Mouse (Mus musculus): ENCODE measurements around the gene Lmo1. TPM values are rescaled to one million over a fixed set of nuclear protein-coding genes. Genes with fewer than 3 reads are reported as not detected.

The Lmo1 gene
- 1 to 10 TPM; 4.8 to 8.5 (median 6.3) TPM for total RNA-seq (2022)

DNA sequence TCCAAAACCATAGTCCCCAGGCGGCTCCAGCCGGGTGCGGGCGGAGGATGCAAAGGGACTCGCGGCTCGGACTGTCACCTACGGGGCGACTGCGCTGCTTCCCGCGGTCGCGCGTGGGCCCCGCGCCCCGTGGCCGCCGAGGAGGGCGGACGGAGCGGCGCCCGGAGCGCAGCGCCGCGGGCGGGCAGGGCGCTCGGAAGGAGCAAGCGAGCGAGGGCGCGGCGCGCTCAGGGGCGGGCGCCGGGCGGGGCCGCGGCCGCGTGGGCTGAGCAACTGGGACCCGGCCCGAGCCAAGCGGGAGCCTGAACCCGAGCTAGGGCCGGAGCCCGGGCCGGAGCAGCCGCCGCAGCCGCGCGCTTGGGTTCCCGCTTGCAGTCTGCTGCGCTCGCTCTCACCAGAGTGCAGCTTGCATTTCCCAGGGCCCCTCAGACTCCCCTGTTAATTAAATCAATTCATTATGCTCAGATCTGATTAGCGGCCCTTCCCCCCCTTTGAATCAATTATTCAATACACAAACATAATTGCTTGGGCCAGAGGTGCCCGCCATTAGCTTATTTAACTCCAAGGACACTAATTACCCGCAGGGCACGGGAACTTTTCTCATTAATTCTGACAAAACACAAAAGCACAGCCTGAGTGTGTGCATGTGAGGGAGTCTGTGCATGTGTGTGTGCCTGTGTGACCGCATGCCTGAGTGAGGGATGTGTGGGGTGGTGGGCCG is at the start of gene Lmo1:
Lmo1 (minus strand) TSS at position 259 of the 721 bp plus-strand sequence.
- no peak for DNase-seq

DNA sequence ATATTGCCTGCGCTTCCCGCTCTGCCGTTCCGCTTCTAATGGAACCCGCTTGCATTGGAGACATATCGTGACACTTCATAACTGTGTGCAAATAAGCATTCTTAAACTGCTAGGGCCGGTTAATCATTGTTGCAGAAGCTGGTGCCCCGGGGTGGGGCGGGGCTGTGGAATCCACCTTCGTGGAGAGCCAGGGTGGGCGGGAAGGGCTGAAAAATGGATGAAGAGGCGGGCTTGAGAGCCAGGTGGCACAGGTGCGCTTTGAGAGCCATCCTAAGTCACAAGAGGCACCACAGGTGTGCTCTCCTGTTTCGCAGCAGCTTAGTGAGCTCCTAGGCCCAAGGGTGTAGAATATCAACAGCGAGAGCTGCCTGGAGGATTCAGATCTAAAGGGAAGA is 46.7 kb upstream of the Lmo1 start:
- DNase-seq, result no peak

DNA sequence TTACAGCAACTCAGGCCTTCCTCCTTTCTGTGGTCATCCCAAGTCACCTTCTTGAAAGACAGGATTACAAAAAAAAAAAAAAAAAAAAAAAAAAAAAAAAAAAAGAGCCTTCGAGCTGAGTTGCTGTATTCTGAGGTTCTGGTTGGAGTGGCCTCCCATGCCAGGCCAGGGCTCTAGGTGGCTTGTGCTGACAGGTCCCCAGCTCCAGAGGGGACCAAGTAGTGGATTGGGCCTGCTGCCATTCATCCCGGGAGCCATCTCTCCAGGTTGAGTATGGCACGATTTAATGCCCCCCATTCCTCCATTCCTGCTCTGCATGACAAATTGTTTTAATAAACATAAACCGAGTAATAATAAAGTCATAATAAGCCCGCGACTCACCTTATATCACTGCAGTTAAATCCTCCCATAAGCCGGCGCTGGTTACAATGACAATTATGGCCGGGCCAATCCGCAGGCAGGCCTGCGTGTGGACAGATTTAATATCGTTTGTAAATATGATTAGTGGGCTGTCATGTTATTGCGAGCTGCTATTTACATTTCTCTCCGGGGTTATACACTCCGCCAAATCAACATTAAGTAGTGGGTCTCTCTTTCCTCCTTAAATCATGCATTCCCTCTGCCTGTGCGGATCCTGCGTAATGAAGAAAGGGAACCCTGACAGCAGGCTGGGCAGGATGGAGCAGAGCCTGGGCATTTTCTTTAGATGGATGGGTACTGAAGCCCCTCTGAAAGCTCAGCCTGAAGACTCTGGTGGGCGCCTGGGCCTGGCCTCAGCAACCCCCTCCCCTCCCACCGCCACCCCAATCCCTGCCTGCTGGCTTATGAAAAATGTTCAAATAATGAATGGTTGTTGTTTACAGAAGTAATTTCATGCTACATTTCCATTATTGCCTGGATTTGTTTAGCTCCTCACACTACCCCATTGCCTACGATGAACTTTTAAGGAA is 46.0 kb upstream of the Lmo1 start:
- DNase-seq, result no peak

DNA sequence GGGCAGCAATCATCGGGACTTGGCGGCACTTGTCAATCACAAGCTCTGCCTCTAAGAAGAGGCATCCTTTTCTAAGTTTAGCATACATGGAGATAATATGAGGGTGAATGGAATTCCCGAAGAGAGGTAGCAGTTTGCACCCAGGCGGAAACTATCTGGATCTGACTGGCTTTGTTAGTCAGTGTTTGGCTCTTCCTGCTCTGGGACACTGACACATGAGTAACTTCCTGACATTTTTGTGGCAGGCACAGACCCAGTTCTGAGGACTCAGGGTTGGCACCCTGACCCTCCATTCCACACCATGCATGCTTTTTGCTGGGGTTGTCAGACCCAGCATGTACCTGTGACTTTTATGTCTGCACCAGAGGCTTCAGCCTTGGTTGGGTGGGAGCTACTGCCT is 45.0 kb upstream of the Lmo1 start:
- DNase-seq, result no peak

DNA sequence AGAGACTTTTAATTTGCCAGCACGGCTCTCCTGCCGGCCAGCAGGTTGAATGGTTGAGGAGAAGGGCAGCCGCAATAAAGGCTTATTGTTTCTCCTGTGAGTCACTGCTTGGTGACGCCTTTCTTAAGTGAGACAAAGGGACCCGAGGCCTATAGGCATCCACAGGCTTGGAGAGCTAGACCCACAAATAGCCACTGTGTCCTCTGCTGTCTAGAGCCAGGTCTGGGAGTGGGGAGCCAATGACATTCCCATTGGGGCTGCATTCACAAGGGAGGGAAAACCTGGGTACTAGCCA is 43.9 kb upstream of the Lmo1 start:
- DNase-seq, result no peak

DNA sequence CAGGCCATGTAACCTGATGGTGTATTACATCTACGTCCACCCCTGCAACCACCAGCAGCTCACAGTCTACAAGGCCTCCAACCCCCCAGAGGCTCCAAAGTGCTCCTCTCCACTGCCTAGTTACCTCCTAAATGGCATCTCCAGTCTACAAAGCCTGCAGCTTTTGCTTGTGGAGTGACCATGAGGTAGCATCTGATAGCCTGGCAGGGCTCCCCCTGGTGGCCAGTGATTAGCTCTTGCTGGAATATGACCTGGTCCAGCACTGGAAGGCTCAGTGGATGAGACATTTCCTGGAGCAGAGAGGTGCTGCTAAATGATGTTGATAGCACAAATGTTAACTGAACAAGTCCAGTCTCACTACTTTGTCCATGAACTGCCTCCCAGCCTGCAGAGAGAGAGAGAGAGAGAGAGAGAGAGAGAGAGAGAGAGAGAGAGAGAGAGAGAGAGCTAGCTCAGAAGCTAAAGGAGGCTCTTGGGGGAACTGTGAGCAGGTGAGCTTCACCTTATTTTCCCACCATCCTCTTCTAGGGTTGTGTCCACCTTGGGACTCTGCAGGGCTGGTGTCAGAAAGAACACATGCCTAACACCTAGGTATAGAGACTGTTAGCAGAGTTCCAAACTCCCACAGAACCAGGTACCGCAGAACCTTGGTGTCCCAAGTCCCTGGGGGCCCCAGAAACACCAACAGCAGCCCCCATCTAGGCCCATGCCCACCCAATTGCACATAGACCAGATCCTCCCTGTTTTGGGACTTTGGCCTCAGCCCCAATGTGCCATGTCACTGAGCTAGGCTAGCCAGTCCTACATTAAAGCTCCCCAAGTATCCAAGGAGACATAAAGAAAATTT is 43.3 kb upstream of the Lmo1 start:
- peak; percentile 54 for DNase-seq

DNA sequence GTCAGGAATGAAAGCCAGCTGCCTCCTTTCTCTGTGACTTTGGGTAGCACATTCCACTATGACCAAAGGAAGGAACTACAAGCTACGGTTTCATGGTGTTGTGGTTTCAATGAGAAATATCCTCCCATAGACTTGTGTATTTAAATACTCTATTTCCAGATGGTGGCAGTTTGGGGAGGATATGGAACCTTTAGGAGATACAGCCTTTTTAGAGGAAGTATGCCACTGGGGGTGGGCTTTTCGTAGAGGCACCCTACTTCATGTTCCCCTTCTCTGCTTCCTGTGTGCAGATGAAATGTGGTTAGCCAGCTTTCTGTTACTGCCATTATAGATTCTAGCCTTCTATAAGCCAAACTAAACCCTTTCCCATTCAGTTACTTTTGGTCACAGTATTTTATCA is 34.8 kb upstream of the Lmo1 start:
- no peak for DNase-seq

DNA sequence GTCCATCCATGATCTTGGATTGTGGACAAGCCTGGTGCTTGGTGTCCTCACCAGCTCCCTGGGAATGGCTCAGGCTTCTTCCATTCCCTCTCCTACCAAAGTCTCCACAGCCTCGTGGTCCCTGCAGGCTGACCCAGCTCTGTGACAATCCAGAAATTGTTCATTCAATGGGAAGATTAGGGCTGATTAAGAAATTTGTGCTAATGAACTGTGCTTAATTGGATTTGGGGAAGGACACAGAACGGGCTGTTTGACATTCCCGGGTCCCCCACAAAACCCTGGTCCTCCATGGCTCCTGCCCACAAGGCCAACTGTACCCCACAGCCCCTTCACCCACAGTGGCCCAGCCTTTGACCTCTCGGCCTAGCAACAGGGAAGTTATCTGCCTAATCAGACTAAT is 32.8 kb upstream of the Lmo1 start:
- DNase-seq, result no peak

DNA sequence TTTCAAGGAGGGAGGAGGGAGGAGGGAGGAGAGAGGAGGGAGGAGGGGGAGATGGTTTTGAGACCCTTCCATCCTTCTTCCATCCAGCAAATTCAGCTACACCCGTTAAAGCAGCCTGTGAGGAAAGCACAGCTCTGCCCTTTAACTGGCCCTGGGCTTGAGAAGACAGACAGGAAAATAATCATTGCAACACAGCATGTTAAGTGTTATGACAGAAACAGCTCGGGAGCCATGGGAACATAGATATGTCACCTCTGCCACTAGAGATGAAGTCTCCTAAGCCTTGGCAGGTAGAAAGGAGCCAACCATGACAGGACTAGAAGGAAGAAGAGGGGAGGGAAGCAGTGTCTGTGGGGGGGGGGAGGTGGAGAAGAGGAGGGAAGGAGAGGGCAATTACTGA is 31.4 kb upstream of the Lmo1 start:
- DNase-seq, result no peak

DNA sequence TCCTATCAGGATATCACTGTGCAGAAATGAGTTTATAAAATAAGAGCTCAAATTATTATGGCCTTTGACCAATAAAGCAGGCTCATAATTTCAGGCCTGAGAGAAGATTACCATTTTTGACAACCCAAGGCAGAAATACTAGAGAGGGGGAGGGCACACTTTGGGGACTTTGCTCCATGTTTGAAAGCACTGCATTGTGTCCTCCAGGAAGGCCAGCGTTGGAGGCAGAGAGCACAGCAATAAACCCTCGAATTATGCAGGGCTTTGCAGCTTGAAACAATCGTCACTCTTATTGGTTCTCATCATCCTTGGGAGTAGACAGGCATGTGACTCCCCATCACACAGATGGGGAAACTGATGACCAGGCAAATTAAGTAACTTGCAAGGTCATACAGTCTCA is 28.1 kb upstream of the Lmo1 start:
- no peak for DNase-seq

DNA sequence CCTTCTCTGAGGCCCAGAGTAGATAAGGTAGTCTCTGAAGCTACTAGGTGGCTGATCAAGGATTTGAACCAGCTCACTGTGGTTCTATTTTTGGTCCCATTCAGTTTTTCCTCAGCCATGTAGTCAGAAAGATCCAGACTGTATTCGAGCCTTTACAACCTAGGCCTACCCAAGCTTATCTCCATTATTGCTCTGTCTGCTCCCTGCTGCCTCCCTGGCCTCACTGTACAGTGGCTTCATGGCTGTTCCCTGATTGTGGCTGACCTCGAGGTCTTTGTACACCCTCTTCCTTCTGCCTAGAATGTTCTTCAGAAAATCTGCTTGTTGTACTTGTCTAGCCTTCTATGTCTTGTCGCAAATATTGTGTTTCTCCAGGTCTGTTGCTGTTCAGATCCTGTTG is 25.6 kb upstream of the Lmo1 start:
- DNase-seq, result no peak

DNA sequence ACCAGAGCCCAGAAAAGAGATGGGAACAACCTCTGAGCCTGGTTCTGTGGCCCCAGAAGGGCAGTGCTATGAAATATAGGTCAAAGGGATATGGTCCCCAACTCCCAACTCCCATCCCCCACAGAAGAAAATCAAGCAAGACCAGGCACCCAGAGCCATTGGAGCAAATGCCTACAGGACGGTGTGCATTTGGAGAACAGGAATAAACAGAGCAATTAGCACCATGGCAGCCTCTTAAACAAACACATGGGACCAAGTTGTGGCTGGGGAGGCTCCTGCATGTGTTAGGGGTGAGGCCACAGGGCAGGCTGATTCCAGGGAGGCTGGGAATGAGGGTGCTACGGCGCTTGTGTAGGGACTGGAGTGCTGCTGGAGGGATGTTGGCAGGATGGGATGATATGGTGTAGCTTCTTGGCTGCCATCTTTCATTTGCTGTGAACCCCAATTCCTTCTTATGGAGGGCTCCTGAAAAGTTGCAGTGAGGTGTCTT is 22.2 kb upstream of the Lmo1 start:
- DNase-seq, result no peak

DNA sequence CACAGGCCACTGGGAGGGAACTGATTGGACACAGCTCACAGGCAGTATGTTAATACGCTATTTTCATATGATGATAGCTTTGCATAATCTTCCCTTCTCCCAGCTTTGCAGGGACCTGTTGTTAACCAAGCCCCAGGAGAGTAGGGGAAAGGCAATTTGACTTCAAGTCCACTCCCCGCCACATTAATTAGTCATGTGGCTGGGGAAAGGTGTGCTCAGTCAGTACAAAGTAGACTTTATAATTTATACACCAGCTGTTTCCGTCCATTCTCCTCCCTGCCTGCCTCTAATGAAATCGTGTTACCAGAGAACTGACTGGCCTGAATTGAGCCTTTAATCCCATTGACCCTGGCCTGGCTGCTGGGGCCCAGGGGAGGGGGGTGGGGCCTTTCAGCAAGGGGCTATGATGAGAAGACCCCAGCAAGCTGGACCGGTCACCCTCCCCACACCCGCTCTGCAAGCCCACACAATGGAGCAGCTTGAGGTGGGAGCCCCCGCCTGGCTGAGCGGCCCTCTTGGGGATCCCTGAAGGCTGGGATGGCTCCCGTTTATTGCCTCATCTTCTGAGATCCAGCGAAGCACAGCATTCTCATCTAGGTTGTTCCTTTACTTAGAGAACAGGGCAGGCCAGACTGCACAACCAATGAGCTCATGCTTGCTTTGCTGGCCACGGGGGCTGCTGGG is 21.5 kb upstream of the Lmo1 start:
- no peak for DNase-seq

DNA sequence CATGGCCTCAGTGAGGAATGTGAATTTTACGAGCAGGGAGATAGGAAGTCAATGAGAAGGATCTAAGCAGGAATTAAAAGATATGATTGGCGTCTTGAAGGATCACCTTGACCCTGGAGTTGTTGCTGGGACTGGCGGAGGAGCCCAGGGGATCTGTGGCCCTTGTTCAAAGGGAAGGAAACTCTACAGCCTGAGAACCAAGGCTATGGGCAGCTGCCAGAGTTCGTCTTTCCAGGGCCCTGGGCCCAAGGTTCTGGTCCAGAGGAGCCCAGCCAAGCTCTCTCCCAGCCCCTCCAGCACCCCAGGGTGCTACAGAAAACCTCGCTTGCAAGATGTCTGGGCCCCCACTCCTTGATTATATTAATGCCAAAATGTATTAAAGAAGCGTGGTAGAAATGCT is 21.0 kb upstream of the Lmo1 start:
- no peak for DNase-seq

DNA sequence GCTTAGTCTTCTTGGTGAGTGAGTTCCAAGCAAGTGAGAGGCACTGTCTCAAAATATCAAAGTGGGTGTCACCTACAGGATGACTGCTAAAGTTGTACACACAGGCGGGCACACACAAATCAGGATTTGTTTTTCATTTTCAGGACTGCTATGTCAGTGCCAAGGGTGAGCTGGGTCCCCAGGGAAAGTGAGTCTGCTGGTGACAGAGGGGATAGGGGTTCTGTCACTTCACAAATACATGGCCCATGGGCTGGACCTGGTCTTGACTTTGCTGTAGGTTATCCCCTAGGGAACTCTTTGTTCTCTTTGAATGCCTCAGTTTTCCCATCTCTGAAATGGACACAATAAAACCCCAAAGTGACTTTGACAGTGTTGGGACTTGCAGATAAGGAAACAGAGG is 19.8 kb upstream of the Lmo1 start:
- no peak for DNase-seq

DNA sequence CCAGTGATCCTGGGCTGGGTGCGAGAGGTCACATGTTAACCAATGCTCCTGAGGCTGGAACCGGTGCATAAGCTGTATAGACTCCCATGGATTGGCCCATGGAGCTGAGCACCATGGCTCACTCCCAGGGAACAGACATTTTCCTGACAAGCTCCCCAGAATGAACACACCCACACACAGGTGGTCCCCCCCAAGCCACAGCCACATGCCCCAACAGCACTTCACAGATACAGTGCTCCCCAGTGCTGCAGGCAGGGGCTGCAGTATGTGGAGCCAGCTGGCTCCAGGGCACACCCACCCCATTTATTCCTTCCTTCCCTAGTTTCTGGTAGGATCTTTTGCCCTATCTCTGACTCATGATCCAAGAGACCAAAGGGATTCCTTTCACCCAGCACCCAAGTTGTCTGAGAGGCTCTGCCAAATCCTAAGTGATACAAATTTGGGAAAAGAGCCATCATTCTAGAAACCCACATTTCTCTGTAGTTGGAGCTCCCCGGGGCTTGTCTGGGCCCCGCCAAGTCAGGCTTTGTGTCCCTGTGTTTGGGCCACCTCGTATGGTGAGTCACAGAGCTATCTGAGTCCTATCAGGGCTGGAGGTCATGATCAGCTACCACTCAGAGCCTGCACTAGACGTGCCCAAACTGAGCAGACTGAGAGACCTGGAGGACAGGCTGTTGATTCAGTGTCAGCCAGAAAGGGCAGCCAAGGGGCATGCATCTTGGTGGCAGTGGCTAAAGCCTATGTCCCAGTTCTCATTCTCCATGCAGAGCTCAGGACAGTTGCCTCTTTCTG is 12.4 kb upstream of the Lmo1 start:
- peak; percentile 82 for DNase-seq

DNA sequence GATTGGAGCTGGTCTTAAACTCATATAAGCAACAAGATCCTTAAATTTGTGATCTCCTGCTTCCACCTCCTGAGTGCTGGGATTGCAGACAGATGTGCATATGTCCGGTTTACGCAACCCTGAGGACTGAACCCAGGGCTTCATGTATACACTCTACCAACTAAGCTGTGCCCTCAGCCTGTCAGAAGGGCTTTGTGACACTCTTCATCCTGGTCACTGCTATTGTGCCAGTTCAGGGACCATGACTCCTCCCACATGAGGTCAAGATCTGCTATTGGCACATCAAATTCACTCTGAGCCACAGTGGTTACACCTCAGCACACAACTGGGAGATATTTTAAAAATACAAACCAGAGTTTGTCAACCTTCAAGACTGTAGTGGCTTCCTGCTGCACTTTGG is 11.0 kb upstream of the Lmo1 start:
- no peak for DNase-seq

DNA sequence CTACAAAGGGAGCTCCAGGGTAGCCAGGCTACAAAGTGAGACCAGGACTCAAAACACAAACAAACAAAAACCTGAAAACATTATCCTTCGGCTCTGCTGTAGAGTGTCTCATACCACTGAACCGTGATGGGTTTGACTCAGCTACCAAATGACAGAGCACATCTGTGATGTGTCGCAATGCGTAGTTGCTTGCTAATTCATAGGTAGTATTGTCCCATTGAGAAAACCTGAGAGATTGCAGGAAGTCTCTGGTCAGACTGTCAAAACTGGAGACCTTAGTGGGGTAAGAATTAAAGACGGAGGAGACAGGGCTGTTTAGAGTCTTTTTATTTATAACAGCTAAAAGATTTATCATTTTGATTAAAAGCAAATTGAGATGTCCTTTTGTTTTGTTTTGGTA is 10.6 kb upstream of the Lmo1 start:
- no peak for DNase-seq

DNA sequence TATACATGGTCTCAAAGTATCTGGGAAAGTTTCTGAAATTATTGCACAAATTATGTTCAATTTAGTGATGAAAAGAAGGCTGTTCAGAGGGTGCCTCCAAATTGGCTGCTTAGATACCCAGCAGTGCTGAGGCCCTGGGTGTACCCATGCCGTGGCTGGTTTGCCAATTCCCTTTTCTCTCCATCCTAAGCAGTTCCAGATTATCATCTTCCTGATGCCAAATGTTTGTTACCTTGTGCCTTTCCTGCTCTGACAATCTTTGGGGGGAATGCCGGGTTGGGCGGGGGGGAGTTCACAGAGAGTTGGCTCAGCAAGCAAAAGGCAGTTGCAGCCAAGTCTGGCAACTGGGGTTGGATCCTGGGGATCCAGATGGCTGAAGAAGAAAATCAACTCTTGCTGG is 1.7 kb upstream of the Lmo1 start:
- no peak for DNase-seq

DNA sequence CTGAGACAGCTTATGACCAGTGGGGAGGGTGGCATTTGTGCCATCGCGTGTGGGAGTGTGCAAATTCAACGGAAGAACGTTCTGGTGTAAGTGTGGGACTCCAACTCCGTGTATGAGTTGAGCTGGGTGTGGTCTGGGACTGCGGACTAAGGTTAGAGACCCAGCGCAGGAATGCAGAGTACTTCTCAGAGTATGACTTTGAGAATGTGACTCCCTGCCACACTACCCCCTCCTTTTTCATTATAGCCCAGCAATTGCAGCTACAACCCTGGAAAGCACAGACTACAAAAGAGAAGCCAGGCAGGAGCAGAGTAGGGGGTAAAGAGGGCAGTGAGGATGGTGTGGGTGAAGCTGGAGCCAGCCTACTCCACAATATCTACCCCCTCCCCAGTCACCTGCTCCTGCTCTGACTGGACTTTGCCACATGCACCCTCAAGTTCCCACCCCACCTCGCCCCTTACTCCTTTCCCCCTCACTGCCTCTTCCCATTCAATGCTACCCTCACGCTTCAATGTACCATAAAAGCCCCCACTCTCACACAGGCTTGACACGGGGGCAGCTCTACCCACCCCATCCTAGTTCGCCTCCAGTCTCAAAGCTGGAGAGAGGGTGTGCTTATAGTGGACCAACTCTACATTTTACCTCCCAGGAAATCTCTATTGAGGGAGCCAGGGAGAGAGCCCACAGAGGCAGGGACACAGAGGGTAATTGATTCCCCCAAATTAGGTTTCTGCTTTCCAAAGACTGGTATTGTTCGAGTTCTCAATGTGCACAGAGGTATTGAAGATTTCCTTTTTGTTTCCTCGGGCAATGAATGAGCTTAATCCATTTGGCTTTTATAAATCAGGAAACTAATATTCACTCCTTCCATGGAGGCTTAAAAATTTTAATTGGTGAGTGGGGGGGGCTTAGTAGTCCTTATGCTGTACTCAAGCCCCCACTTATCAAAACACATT is 941 bp upstream of the Lmo1 start:
- no peak for DNase-seq

Measured in adrenal gland, adult 8-10 months (tissue).